In genomic region chr3:127705515-127706444, GRCm38 (mm10) we compare ENCODE assay signal across 8 mouse cellular contexts.
DNase-seq lines count a peak whose midpoint lies in the region; ATAC-seq lines count a peak whose summit lies in the region.

No protein-coding gene starts in this region.

- peaks cover 20% of the 10 kb centered on the region for H3K4me1 ChIP-seq in midbrain, embryonic 16.5 days (ENCODE audit: control insufficient read depth, insufficient read depth, low read length)

- H3K4me3 ChIP-seq in midbrain, embryonic 16.5 days (ENCODE audit: low read depth, low read length), result peak overlapping the region; percentile 29

- WGBS in midbrain, embryonic 16.5 days, result 2% methylated on average over 30 of the region's 30 CpGs

- peak; percentile 86 for ATAC-seq in midbrain, embryonic 16.5 days

- peak overlapping the region; percentile 64 for H3K27ac ChIP-seq in midbrain, embryonic 16.5 days (ENCODE audit: low read length)

- peak overlapping the region; percentile 45 for H3K9ac ChIP-seq in midbrain, embryonic 16.5 days (ENCODE audit: low read depth, low read length)

- H3K36me3 ChIP-seq in midbrain, embryonic 16.5 days (ENCODE audit: control insufficient read depth, insufficient read depth, low read length), result no peaks in the 10 kb centered on the region

- no peaks in the 10 kb centered on the region for H3K27me3 ChIP-seq in midbrain, embryonic 16.5 days (ENCODE audit: control insufficient read depth, insufficient read depth, low read depth, low read length)

- no peaks in the 10 kb centered on the region for H3K9me3 ChIP-seq in midbrain, embryonic 16.5 days (replicated peaks; ENCODE audit: control insufficient read depth, low read length, poor library complexity, severe bottlenecking)

- DNase-seq in adrenal gland, postnatal 14 days, result peak; percentile 15
- no peak for DNase-seq in adrenal gland, postnatal 10 days
- peak; percentile 56 for DNase-seq in brain, embryonic 18.5 days (ENCODE audit: low read depth, low spot score)
- DNase-seq in frontal cortex, postnatal 36 days (ENCODE audit: low spot score in 2 of 2), result peak; percentile 27 to 31
- peak; percentile 12 to 15 for DNase-seq in left cerebral cortex, adult 18-20 months (ENCODE audit: low spot score in 2 of 2)
- no peak for DNase-seq in spleen, postnatal 36 days (ENCODE audit: low spot score in 2 of 2)
- DNase-seq in urinary bladder, adult 18-20 months (ENCODE audit: low spot score in 2 of 2), result no peak

- peak overlapping the region; percentile 69 for H3K4me2 ChIP-seq in midbrain, embryonic 16.5 days (ENCODE audit: low read length)

Comparison
In these comparisons a context has a peak if more than half of its experiments do, and no peak if none do; other contexts are left out.
1. DNase-seq: peak in adrenal gland, postnatal 14 days (single experiment), brain, embryonic 18.5 days (single experiment), frontal cortex, postnatal 36 days (2 of 2) and left cerebral cortex, adult 18-20 months (2 of 2); none in adrenal gland, postnatal 10 days (single experiment), spleen, postnatal 36 days (0 of 2) and urinary bladder, adult 18-20 months (0 of 2).